Mouse (Mus musculus) forebrain, embryonic 16.5 days (tissue): Measurements from ENCODE around the gene Islr. TPM values are rescaled to one million over a fixed set of nuclear protein-coding genes. Genes with fewer than 3 reads are reported as not detected.
A peak's percentile ranks its signal among the peaks of the same experiment; 100 is the strongest.

ENCODE experiments used
- ATAC-seq: fragments of 200-750 bp; cut with Nextera tagmentation; 2 replicates; pipeline ENCODE4 v1.8.0; 2017; ENCODE audit warnings: mild to moderate bottlenecking, moderate library complexity
- H3K27ac ChIP-seq: fragments of 300-500 bp; sonication (generic); 2 replicates; pipeline ENCODE4 v1.5.1; 2014; ENCODE audit warnings: low read length, control low read depth
- H3K27me3 ChIP-seq: fragments of 300-500 bp; sonication (generic); replicated peaks from 2 replicates; pipeline ENCODE4 v1.6.1; 2014; ENCODE audit warnings: low read length; ENCODE audit not compliant: control insufficient read depth, insufficient read depth
- H3K36me3 ChIP-seq: fragments of 300-500 bp; sonication (generic); 2 replicates; pipeline ENCODE4 v1.6.1; 2014; ENCODE audit not compliant: control insufficient read depth, insufficient read depth
- H3K4me1 ChIP-seq: fragments of 300-500 bp; sonication (generic); replicated peaks from 2 replicates; pipeline ENCODE4 v1.6.1; 2014; ENCODE audit warnings: low read length; ENCODE audit not compliant: control insufficient read depth, insufficient read depth
- H3K4me2 ChIP-seq: fragments of 300-500 bp; sonication (generic); 2 replicates; pipeline ENCODE4 v1.6.1; 2014; ENCODE audit warnings: mild to moderate bottlenecking, low read length, control low read depth
- H3K4me3 ChIP-seq: fragments of 300-500 bp; sonication (generic); replicated peaks from 2 replicates; pipeline ENCODE4 v1.5.1; 2014; ENCODE audit warnings: mild to moderate bottlenecking, low read length, control low read depth
- H3K9ac ChIP-seq: fragments of 300-500 bp; sonication (generic); replicated peaks from 2 replicates; pipeline ENCODE4 v1.6.1; 2014; ENCODE audit warnings: low read depth, low read length, control low read depth
- H3K9me3 ChIP-seq: fragments of 300-500 bp; sonication (generic); 2 replicates; pipeline ENCODE4 v1.6.1; 2016; ENCODE audit warnings: low read length; ENCODE audit not compliant: control insufficient read depth
- WGBS: fragments of 180-500 bp; shearing (Covaris S2); extraction: QIAGEN DNeasy Blood & Tissue Kit; methylation state at CpG from one replicate; pipeline ENCODE4 v1.1.7; 2014; 5-methylcytosine and 5-hydroxymethylcytosine counted together
- microRNA-seq: library from miRNA; unstranded; fragments of <30 nt; microRNA quantifications from one replicate; pipeline ENCODE4, GENCODE M21; 2017
- polyA plus RNA-seq: library from polyadenylated mRNA; unstranded; fragments of >200 nt; fragmentation: Nextera tagmentation; extraction: Ambion mirVana; gene quantifications from 2 replicates; pipeline ENCODE4 v1.2.1, GENCODE M21; 2015

Islr gene
- polyA plus RNA-seq, 1 experiment from 2014 or later: 16.8 TPM

DNA sequence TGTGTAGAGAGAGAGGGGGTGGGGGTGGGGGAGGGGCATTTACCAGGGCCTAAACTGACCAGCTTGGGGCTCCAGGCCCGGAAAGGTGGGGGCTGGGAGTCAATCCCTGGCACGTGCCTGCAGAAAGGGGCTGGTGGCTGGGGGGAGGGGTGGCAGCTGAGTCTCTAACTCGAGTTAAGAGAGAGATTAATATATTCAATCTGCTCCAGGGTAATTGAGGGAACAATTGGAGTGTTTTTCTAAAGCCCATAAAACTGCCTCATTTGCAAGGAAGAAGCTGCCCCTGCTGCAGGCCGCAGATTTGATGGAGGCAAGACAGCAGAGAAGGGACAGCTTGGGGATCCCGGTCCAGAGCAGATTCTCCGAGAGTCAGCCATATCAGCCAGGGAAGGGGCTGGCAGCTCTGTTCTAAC, 91.2 kb downstream of the Islr start:
- Histone ChIP-seq H3K4me3 (peak overlapping the region; percentile 24), H3K27ac (peak overlapping the region; percentile 100), H3K9ac (peak overlapping the region; percentile 43), H3K4me2 (peak overlapping the region; percentile 53), H3K27me3 (no peaks in the 10 kb centered on the region), H3K36me3 (no peaks in the 10 kb centered on the region), H3K9me3 (no peaks in the 10 kb centered on the region), H3K4me1 (peaks cover 70% of the 10 kb centered on the region)
- ATAC-seq: peak; percentile 67
- 3% methylated on average over 6 of the region's 6 CpGs for WGBS

GRCm38 (mm10) chr9:58112321-58112751, 91.8 kb downstream of the Islr start:
- Histone ChIP-seq H3K4me3 (no peak overlapping the region), H3K27ac (peak overlapping the region; percentile 100), H3K9ac (peak overlapping the region; percentile 50), H3K27me3 (no peaks in the 10 kb centered on the region), H3K36me3 (no peaks in the 10 kb centered on the region), H3K4me2 (peak overlapping the region; percentile 25), H3K9me3 (no peaks in the 10 kb centered on the region), H3K4me1 (peaks cover 75% of the 10 kb centered on the region)
- peak; percentile 72 for ATAC-seq
- 5% methylated on average over 6 of the region's 6 CpGs for WGBS

DNA sequence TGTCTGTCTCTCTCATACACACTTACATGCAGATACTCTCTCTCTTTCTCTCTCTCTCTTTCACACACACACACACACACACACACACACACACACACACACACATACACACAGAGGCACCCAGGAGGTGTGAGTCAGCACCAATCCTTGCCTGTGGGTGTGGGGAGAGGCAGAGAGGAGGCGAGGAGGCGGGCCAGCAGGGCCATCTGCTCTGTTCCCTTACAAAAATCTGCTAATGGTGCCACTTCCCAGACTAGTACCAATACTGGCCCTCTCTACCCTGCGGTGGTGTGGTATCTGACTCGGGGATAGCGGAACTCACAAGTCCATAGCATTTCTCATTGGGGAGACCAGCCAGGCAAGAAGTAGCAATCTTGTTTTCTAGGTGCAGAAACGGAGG, 92.7 kb downstream of the Islr start:
- ATAC-seq: peak; percentile 47
- 35% methylated on average over 6 of the region's 6 CpGs for WGBS
- Histone ChIP-seq H3K4me3 (no peak overlapping the region), H3K9me3 (no peaks in the 10 kb centered on the region), H3K36me3 (no peaks in the 10 kb centered on the region), H3K27ac (peak overlapping the region; percentile 100), H3K9ac (peak overlapping the region; percentile 50; the same call in 1 of the 2 replicates), H3K27me3 (no peaks in the 10 kb centered on the region), H3K4me2 (0 out of 2 replicates have a peak overlapping the region, but pooled peaks have one; percentile 25), H3K4me1 (peaks cover 74% of the 10 kb centered on the region)

GRCm38 (mm10) chr9:58110787-58111186, 93.3 kb downstream of the Islr start:
- H3K9me3 ChIP-seq: no peaks in the 10 kb centered on the region
- H3K9ac ChIP-seq: no peak overlapping the region
- H3K4me1 ChIP-seq: peaks cover 68% of the 10 kb centered on the region
- H3K27me3 ChIP-seq: no peaks in the 10 kb centered on the region
- H3K36me3 ChIP-seq: no peaks in the 10 kb centered on the region
- no peak overlapping the region for H3K4me3 ChIP-seq
- peak overlapping the region; percentile 100 for H3K27ac ChIP-seq
- peak; percentile 11; the same call in 1 of the 2 replicates for ATAC-seq
- no peak overlapping the region for H3K4me2 ChIP-seq
- WGBS: 33% methylated on average over 5 of the region's 5 CpGs

DNA sequence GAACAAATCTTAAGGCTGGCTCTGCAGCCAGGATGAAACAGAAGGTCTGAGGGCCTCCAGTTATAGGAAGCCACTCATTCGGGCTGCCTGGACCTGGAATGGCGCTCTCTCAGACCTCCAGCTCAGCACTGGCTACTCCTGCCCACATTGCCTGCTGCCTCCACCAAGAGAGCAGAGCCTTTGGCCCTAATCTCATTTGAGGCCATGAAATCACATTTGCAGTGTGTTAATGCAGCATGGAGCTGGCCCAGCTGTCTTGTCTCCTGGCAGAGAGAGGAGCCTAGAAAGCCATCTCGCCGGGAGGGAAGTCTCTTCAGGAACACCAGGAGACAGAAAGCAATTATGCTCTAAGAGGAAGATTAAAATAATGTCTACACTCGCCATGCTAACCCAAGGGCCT, 96.6 kb downstream of the Islr start:
- Histone ChIP-seq H3K4me2 (no peak overlapping the region), H3K9ac (no peak overlapping the region), H3K4me3 (no peak overlapping the region), H3K9me3 (no peaks in the 10 kb centered on the region), H3K4me1 (peaks cover 45% of the 10 kb centered on the region), H3K36me3 (no peaks in the 10 kb centered on the region), H3K27ac (peak overlapping the region; percentile 29; the same call in 1 of the 2 replicates), H3K27me3 (no peaks in the 10 kb centered on the region)
- no peak for ATAC-seq
- WGBS: 51% methylated on average over 5 of the region's 5 CpGs

Small RNA genes within 50 kb of the gene (microRNA-seq; reads per million reads assigned to microRNA genes)
- gene Mir6385: not detected

Other genes with a start within 250 kb of the Islr start
- 0.30 and 0.66 TPM in 2 replicates for gene Cyp11a1, start 197.9 kb downstream of the Islr start, polyA plus RNA-seq
- 9.2 and 11.7 TPM in 2 replicates for gene Stra6, start 140.5 kb downstream of the Islr start, polyA plus RNA-seq
- gene Ccdc33, start 85.5 kb downstream of the Islr start, polyA plus RNA-seq: 0.51 and 0.79 TPM in 2 replicates
- gene Islr2, start within 50 bp of the Islr start, polyA plus RNA-seq: 74.4 and 88.4 TPM in 2 replicates
- 7.4 and 8.1 TPM in 2 replicates for gene Pml, start 45.5 kb upstream of the Islr start, polyA plus RNA-seq
- 104 and 120 TPM in 2 replicates for gene Stoml1, start 48.9 kb upstream of the Islr start, polyA plus RNA-seq
- gene Loxl1, start 108.9 kb upstream of the Islr start, polyA plus RNA-seq: 11.5 and 14.7 TPM in 2 replicates
- gene Tbc1d21, start 166.1 kb upstream of the Islr start, polyA plus RNA-seq: not detected in 2 replicates